Mouse (Mus musculus): Measurements from ENCODE around the gene Tnnt3. TPM values are rescaled to one million over a fixed set of nuclear protein-coding genes. Genes with fewer than 3 reads are reported as not detected.

Tnnt3 gene
- total and polyA plus RNA-seq, 3 experiments: 3.1 to 13.3 (median 4.1) TPM

GRCm38 (mm10) chr7:142460636-142461077, 38.0 kb upstream of the Tnnt3 start, which contains the start of gene Lsp1 (continued):
- TF ChIP-seq MAZ (IDR thresholded peaks at IDR 0.05; ENCODE audit: low read depth, low read length): peak; percentile 99
- peak; percentile 71 for TF ChIP-seq BHLHE40 (IDR thresholded peaks at IDR 0.05; ENCODE audit: low read depth, low read length)
- peak; percentile 53; the same call in 1 of the 2 replicates for TF ChIP-seq POLR2A (IDR thresholded peaks at IDR 0.05; ENCODE audit: low read depth, low read length)
- TF ChIP-seq GABPA (IDR thresholded peaks at IDR 0.05; ENCODE audit: insufficient replicate concordance, low read depth, low read length): no peak
- TF ChIP-seq ZKSCAN1 (IDR thresholded peaks at IDR 0.05; ENCODE audit: borderline replicate concordance, low read depth, low read length): peak; percentile 72; the same call in 1 of the 2 replicates
- TF ChIP-seq POLR2AphosphoS2 (IDR thresholded peaks at IDR 0.05; ENCODE audit: low read depth, low read length): no peak
- TF ChIP-seq MYC (IDR thresholded peaks at IDR 0.05; ENCODE audit: low read depth, low read length): peak; percentile 42; the same call in 1 of the 2 replicates
- peak; percentile 76 for TF ChIP-seq TCF12 (IDR thresholded peaks at IDR 0.05; ENCODE audit: low read depth, low read length)
- TF ChIP-seq CTCF (conservative IDR thresholded peaks at IDR 0.05 in 1 of 2, IDR thresholded peaks at IDR 0.05 in 1 of 2; ENCODE audit: low read depth in 2 of 2, low read length in 2 of 2): no peak
- no peak; the same call in 1 of the 2 replicates for TF ChIP-seq CHD1 (IDR thresholded peaks at IDR 0.05; ENCODE audit: low read depth, low read length)

DNA sequence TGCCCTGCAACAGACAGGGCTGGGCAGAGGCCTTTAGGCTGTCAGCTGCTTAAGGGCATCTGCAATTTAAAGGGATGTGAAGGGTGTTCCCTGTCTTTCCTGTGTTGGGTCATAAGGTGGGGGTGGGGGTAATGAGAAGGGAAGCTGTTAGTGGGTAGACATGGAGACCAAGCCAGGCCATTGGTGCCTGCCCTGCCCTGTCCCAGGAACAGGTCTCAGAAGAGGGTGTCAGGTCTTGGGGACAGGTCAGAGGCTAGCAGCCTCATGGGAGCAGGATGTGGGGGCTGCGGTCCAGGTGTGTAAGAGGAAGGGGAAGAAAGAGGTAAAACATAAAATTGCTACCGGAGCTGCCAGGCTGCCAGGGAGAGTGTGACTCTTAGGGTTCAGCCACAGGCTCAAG, 37.2 kb upstream of the Tnnt3 start:
- Histone ChIP-seq H3K9ac (ENCODE audit: insufficient read depth, low read depth) (peak overlapping the region; percentile 62), H3K4me3 (replicated peaks in 1 of 3; ENCODE audit: low read depth in 2 of 3, low read length in 2 of 3, poor library complexity in 1 of 3) (peak overlapping the region; percentile 76 to 98 (median 76)), H3K27ac (ENCODE audit: insufficient read depth, low read depth) (peak overlapping the region; percentile 92), H3K4me1 (ENCODE audit: control insufficient read depth in 1 of 2, insufficient read depth in 2 of 2) (peaks cover 54 to 76% of the 10 kb centered on the region in 2 experiments), H3K9me3 (replicated peaks; ENCODE audit: low read length) (no peaks in the 10 kb centered on the region), H3K4me2 (ENCODE audit: insufficient read depth, low read depth, poor library complexity, severe bottlenecking) (peak overlapping the region; percentile 80), H3K36me3 (replicated peaks in 1 of 2; ENCODE audit: control insufficient read depth in 1 of 2, insufficient read depth in 1 of 2, low read length in 1 of 2) (peaks cover 12 to 36% of the 10 kb centered on the region in 2 experiments), H3K27me3 (replicated peaks) (no peaks in the 10 kb centered on the region), H3K79me2 (replicated peaks; ENCODE audit: control insufficient read depth, extremely low read depth, insufficient read depth, poor library complexity, severe bottlenecking) (peaks cover 50% of the 10 kb centered on the region)
- 0 out of 2 replicates have a peak, but pooled peaks have one; percentile 21 for TF ChIP-seq NELFE (IDR thresholded peaks at IDR 0.05; ENCODE audit: low read depth, low read length)
- no peak for TF ChIP-seq MYC (IDR thresholded peaks at IDR 0.05; ENCODE audit: low read depth, low read length)
- peak; percentile 10 for DNase-seq (ENCODE audit: extremely low read depth)
- dilution Hi-C loops (cut with MboI; ENCODE audit: extremely low pct_ligation_motif_present, extremely low pct_unique_long_range_greater_than_20kb, low sequenced_read_pairs) (no loop called here), in situ Hi-C loops (cut with MboI; ENCODE audit: low pct_ligation_motif_present, low pct_unique_long_range_greater_than_20kb, low sequenced_read_pairs) (loop anchor here (25.0 kb wide), 1 partner anchor 551 kb away; the partner anchor contains the start of gene Tspan32)

GRCm38 (mm10) chr7:142462190-142462589, 36.4 kb upstream of the Tnnt3 start:
- H3K9me3 ChIP-seq (replicated peaks; ENCODE audit: low read length): no peaks in the 10 kb centered on the region
- dilution Hi-C loops (cut with MboI; ENCODE audit: extremely low pct_ligation_motif_present, extremely low pct_unique_long_range_greater_than_20kb, low sequenced_read_pairs) (no loop called here), in situ Hi-C loops (cut with MboI; ENCODE audit: low pct_ligation_motif_present, low pct_unique_long_range_greater_than_20kb, low sequenced_read_pairs) (loop anchor here (25.0 kb wide), 1 partner anchor 550 kb away; the partner anchor contains the start of gene Tspan32)
- H3K4me1 ChIP-seq (ENCODE audit: control insufficient read depth in 1 of 2, insufficient read depth in 2 of 2): peaks cover 52 to 76% of the 10 kb centered on the region in 2 experiments
- peaks cover 16 to 43% of the 10 kb centered on the region in 2 experiments for H3K36me3 ChIP-seq (replicated peaks in 1 of 2; ENCODE audit: control insufficient read depth in 1 of 2, insufficient read depth in 1 of 2, low read length in 1 of 2)
- peak overlapping the region; percentile 92 for H3K27ac ChIP-seq (ENCODE audit: insufficient read depth, low read depth)
- peaks cover 56% of the 10 kb centered on the region for H3K79me2 ChIP-seq (replicated peaks; ENCODE audit: control insufficient read depth, extremely low read depth, insufficient read depth, poor library complexity, severe bottlenecking)
- no peaks in the 10 kb centered on the region for H3K27me3 ChIP-seq (replicated peaks)
- TF ChIP-seq UBTF (IDR thresholded peaks at IDR 0.05; ENCODE audit: low read depth, low read length) (peak; percentile 62; the same call in 1 of the 2 replicates), CHD2 (IDR thresholded peaks at IDR 0.05; ENCODE audit: low read length) (no peak), NRF1 (IDR thresholded peaks at IDR 0.05; ENCODE audit: low read depth, low read length) (no peak), ZC3H11A (IDR thresholded peaks at IDR 0.05; ENCODE audit: low read depth, low read length) (no peak), USF2 (conservative IDR thresholded peaks at IDR 0.05; ENCODE audit: low read depth, low read length) (no peak), USF1 (IDR thresholded peaks at IDR 0.05; ENCODE audit: low read depth, low read length) (no peak), MAX (IDR thresholded peaks at IDR 0.05; ENCODE audit: low read length) (no peak)
- DNase-seq (ENCODE audit: extremely low read depth): no peak
- H3K9ac ChIP-seq (ENCODE audit: insufficient read depth, low read depth): peak overlapping the region; percentile 62
- peak overlapping the region; percentile 80 for H3K4me2 ChIP-seq (ENCODE audit: insufficient read depth, low read depth, poor library complexity, severe bottlenecking)
- H3K4me3 ChIP-seq (replicated peaks in 1 of 3; ENCODE audit: low read depth in 2 of 3, low read length in 2 of 3, poor library complexity in 1 of 3): peak overlapping the region; percentile 76 to 98 (median 76)

Data from CH12.LX (cell line).